Mouse (Mus musculus): ENCODE results near the gene Batf3. TPM values are rescaled to one million over a fixed set of nuclear protein-coding genes. Genes with fewer than 3 reads are reported as not detected.

The Batf3 gene
- total RNA-seq, 2 experiments from 2014 or later, result not detected

GRCm38 (mm10) chr1:191084951-191085559 lies 12.6 kb upstream of the Batf3 start:
- peak; percentile 79 for ATAC-seq (replicated peaks; ENCODE audit: low FRiP score, poor library complexity, severe bottlenecking)

- ATAC-seq (replicated peaks; ENCODE audit: low FRiP score, poor library complexity, severe bottlenecking), result no peak
Observed at GRCm38 (mm10) chr1:191085597-191085996, 12.1 kb upstream of the Batf3 start.

- ATAC-seq (replicated peaks; ENCODE audit: low FRiP score, poor library complexity, severe bottlenecking), result no peak
Observed at GRCm38 (mm10) chr1:191086304-191086878, 11.3 kb upstream of the Batf3 start.

GRCm38 (mm10) chr1:191086960-191087359 lies 10.7 kb upstream of the Batf3 start:
- ATAC-seq (replicated peaks; ENCODE audit: low FRiP score, poor library complexity, severe bottlenecking), result no peak

GRCm38 (mm10) chr1:191087955-191088354 lies 9.7 kb upstream of the Batf3 start:
- ATAC-seq (replicated peaks; ENCODE audit: low FRiP score, poor library complexity, severe bottlenecking), result no peak

- ATAC-seq (replicated peaks; ENCODE audit: low FRiP score, poor library complexity, severe bottlenecking), result no peak
Observed at GRCm38 (mm10) chr1:191089355-191089754, 8.3 kb upstream of the Batf3 start.

- no peak for ATAC-seq (replicated peaks; ENCODE audit: low FRiP score, poor library complexity, severe bottlenecking)
Observed at GRCm38 (mm10) chr1:191092050-191092449, 5.6 kb upstream of the Batf3 start.

- ATAC-seq (replicated peaks; ENCODE audit: low FRiP score, poor library complexity, severe bottlenecking), result no peak
Observed at GRCm38 (mm10) chr1:191093578-191093977, 4.1 kb upstream of the Batf3 start.

GRCm38 (mm10) chr1:191095019-191095418 lies 2.6 kb upstream of the Batf3 start:
- ATAC-seq (replicated peaks; ENCODE audit: low FRiP score, poor library complexity, severe bottlenecking), result no peak

- no peak for ATAC-seq (replicated peaks; ENCODE audit: low FRiP score, poor library complexity, severe bottlenecking)
Observed at GRCm38 (mm10) chr1:191096871-191097681, 571 bp upstream of the Batf3 start.

- ATAC-seq (replicated peaks; ENCODE audit: low FRiP score, poor library complexity, severe bottlenecking), result no peak
Observed at GRCm38 (mm10) chr1:191099114-191099513, 1.5 kb downstream of the Batf3 start.

- ATAC-seq (replicated peaks; ENCODE audit: low FRiP score, poor library complexity, severe bottlenecking), result no peak
Observed at GRCm38 (mm10) chr1:191099772-191100291, 2.2 kb downstream of the Batf3 start.

- no peak for ATAC-seq (replicated peaks; ENCODE audit: low FRiP score, poor library complexity, severe bottlenecking)
Observed at GRCm38 (mm10) chr1:191102730-191103370, 5.2 kb downstream of the Batf3 start.

- no peak for ATAC-seq (replicated peaks; ENCODE audit: low FRiP score, poor library complexity, severe bottlenecking)
Observed at GRCm38 (mm10) chr1:191105246-191105645, 7.6 kb downstream of the Batf3 start.

GRCm38 (mm10) chr1:191107306-191107705 lies 9.7 kb downstream of the Batf3 start:
- ATAC-seq (replicated peaks; ENCODE audit: low FRiP score, poor library complexity, severe bottlenecking), result no peak

GRCm38 (mm10) chr1:191109907-191110306 lies 12.3 kb downstream of the Batf3 start:
- no peak for ATAC-seq (replicated peaks; ENCODE audit: low FRiP score, poor library complexity, severe bottlenecking)

- no peak for ATAC-seq (replicated peaks; ENCODE audit: low FRiP score, poor library complexity, severe bottlenecking)
Observed at GRCm38 (mm10) chr1:191111146-191111545, 13.5 kb downstream of the Batf3 start.

- ATAC-seq (replicated peaks; ENCODE audit: low FRiP score, poor library complexity, severe bottlenecking), result no peak
Observed at GRCm38 (mm10) chr1:191114868-191115267, 17.2 kb downstream of the Batf3 start.

GRCm38 (mm10) chr1:191115514-191116238 lies 18.0 kb downstream of the Batf3 start:
- no peak for ATAC-seq (replicated peaks; ENCODE audit: low FRiP score, poor library complexity, severe bottlenecking)

- ATAC-seq (replicated peaks; ENCODE audit: low FRiP score, poor library complexity, severe bottlenecking), result no peak
Observed at GRCm38 (mm10) chr1:191122744-191123143, 25.1 kb downstream of the Batf3 start.

Measured in erythroblast, adult 5-6 weeks (primary cell).